Mouse (Mus musculus): ENCODE measurements around the gene Las1l. TPM values are rescaled to one million over a fixed set of nuclear protein-coding genes. Genes with fewer than 3 reads are reported as not detected.

Gene Las1l
- polyA plus RNA-seq, 1 experiment from 2014 or later = 52.8 TPM

- no peak overlapping the region for H3K27ac ChIP-seq
- WGBS (ENCODE audit: insufficient replicate concordance) = 70% methylated on average over 4 of the region's 4 CpGs
- H3K36me3 ChIP-seq = peaks cover 80% of the 10 kb centered on the region
- H3K9ac ChIP-seq = no peak overlapping the region
- no peaks in the 10 kb centered on the region for H3K9me3 ChIP-seq (replicated peaks)
- H3K4me3 ChIP-seq = no peak overlapping the region
- no peak for ATAC-seq
- no peak overlapping the region for H3K4me2 ChIP-seq
- H3K27me3 ChIP-seq (replicated peaks) = no peaks in the 10 kb centered on the region
- H3K4me1 ChIP-seq = no peaks in the 10 kb centered on the region
These were observed 8.6 kb downstream of the Las1l start for GRCm38 (mm10) chrX:95948135-95948534.

GRCm38 (mm10) chrX:95945496-95945895 is 11.3 kb downstream of the Las1l start:
- no peak for ATAC-seq
- H3K4me1 ChIP-seq = no peaks in the 10 kb centered on the region
- H3K4me3 ChIP-seq = no peak overlapping the region
- no peak overlapping the region for H3K27ac ChIP-seq
- no peak overlapping the region for H3K4me2 ChIP-seq
- H3K27me3 ChIP-seq (replicated peaks) = no peaks in the 10 kb centered on the region
- WGBS (ENCODE audit: insufficient replicate concordance) = 81% methylated on average over 2 of the region's 2 CpGs
- no peak overlapping the region for H3K9ac ChIP-seq
- H3K36me3 ChIP-seq = peaks cover 69% of the 10 kb centered on the region
- no peaks in the 10 kb centered on the region for H3K9me3 ChIP-seq (replicated peaks)

- H3K36me3 ChIP-seq = peaks cover 49% of the 10 kb centered on the region
These were observed 21.3 kb downstream of the Las1l start for GRCm38 (mm10) chrX:95935481-95935880.

GRCm38 (mm10) chrX:95902716-95903115 is 54.0 kb downstream of the Las1l start:
- H3K27ac ChIP-seq = no peak overlapping the region
- 58% methylated on average over 3 of the region's 3 CpGs for WGBS (ENCODE audit: insufficient replicate concordance)
- H3K9ac ChIP-seq = no peak overlapping the region
- no peak overlapping the region for H3K4me2 ChIP-seq
- H3K4me3 ChIP-seq = no peak overlapping the region
- H3K36me3 ChIP-seq = no peaks in the 10 kb centered on the region
- H3K27me3 ChIP-seq (replicated peaks) = no peaks in the 10 kb centered on the region
- no peak for ATAC-seq
- no peaks in the 10 kb centered on the region for H3K9me3 ChIP-seq (replicated peaks)
- H3K4me1 ChIP-seq = no peaks in the 10 kb centered on the region

More at GRCm38 (mm10) chrX:95935481-95935880, 21.3 kb downstream of the Las1l start:
- Histone ChIP-seq H3K4me1 (no peaks in the 10 kb centered on the region), H3K9me3 (replicated peaks) (no peaks in the 10 kb centered on the region), H3K4me3 (no peak overlapping the region), H3K9ac (no peak overlapping the region), H3K4me2 (no peak overlapping the region), H3K27ac (no peak overlapping the region), H3K27me3 (replicated peaks) (no peaks in the 10 kb centered on the region)
- 70% methylated on average over 2 of the region's 2 CpGs for WGBS (ENCODE audit: insufficient replicate concordance)
- ATAC-seq = no peak

Other genes with a start within 250 kb of the Las1l start
- gene Zc3h12b, start 245.3 kb downstream of the Las1l start, polyA plus RNA-seq (2016; fragmentation: Nextera tagmentation; extraction: Ambion mirVana) = 0.46 and 0.48 TPM in 2 replicates
- 76.7 and 79.1 TPM in 2 replicates for gene Msn, start 139.1 kb upstream of the Las1l start, polyA plus RNA-seq (2016; fragmentation: Nextera tagmentation; extraction: Ambion mirVana)